Mouse (Mus musculus) liver, embryonic 14.5 days (tissue): ENCODE data around the gene Ak9.

ENCODE experiments used
- CTCF ChIP-seq: IDR thresholded peaks from 2 replicates; pipeline ENCODE4 v1.5.1; 2016; ENCODE audit warnings: antibody characterized with exemption, low read depth, control low read depth
- EP300 ChIP-seq: IDR thresholded peaks from 2 replicates; pipeline ENCODE4 v1.6.1; 2016; ENCODE audit warnings: antibody characterized with exemption, low read depth

- TF ChIP-seq CTCF = no peak
- no peak for TF ChIP-seq EP300
Observed at GRCm38 (mm10) chr10:41300161-41300560, 3.6 kb upstream of the Ak9 start.
